Mouse (Mus musculus): ENCODE measurements around the gene Hpn.

- no peak for TF ChIP-seq GATA1 (IDR thresholded peaks at IDR 0.05; ENCODE audit: borderline replicate concordance, low read length)
- TF ChIP-seq FLI1 (IDR thresholded peaks at IDR 0.05; ENCODE audit: low read length) = no peak
Observed at GRCm38 (mm10) chr7:31107781-31108180, 7.3 kb downstream of the Hpn start.

All from megakaryocyte, embryonic 14.5 days (primary cell).